Mouse (Mus musculus): ENCODE measurements around the gene Tnni1. TPM values are rescaled to one million over a fixed set of nuclear protein-coding genes. Genes with fewer than 3 reads are reported as not detected.

Tnni1 gene
- polyA plus RNA-seq, 1 experiment from 2014 or later = 36.1 TPM

DNA sequence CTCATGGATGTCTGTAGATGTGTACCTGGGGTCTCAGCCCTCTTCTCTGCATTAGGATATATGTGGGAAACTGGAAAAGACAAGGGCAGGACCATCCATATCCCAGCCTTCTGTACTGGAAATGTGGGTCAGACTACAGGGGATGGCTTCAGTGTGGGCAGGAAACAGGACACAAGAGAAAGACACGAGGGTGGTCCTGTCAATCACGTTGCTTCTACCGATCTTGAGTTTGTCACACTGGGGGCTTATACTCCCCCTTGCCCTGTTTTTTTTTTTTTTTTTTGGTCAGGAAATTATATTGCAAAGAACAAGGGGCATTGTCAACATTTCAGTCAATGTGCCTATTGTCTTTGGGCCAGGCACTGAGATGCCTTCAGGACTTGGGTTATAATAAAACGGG lies 59.4 kb downstream of the Tnni1 start:
- Histone ChIP-seq H3K4me2 (no peak overlapping the region), H3K36me3 (no peaks in the 10 kb centered on the region), H3K27me3 (no peaks in the 10 kb centered on the region), H3K4me3 (replicated peaks) (no peak overlapping the region), H3K27ac (no peak overlapping the region), H3K9ac (no peak overlapping the region), H3K9me3 (replicated peaks) (no peaks in the 10 kb centered on the region), H3K4me1 (0 out of 2 replicates have a peak, but pooled peaks cover 18% of the 10 kb centered on the region)
- ATAC-seq (replicated peaks; ENCODE audit: low FRiP score) = no peak
- WGBS = 66% methylated on average over 4 of the region's 4 CpGs

DNA sequence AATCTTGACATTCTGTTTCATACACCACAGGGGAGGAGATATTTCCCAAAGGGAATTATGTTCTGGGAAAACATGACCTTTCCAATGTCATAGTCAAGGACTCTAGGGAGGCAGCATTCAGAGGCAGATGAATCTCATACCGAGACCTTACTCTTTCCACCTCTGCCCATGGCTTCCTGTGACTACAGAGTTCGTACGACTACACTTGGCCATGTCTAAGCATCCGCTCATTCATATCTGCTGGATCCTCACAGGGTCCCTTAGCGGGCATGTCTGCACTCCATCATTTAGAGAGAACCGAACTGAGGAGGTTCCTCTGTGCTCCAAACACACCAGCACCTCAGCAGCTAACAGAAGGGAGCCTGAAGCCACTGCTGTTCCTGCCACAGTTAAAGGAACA lies 59.8 kb downstream of the Tnni1 start:
- Histone ChIP-seq H3K9me3 (replicated peaks) (no peaks in the 10 kb centered on the region), H3K27ac (no peak overlapping the region), H3K36me3 (no peaks in the 10 kb centered on the region), H3K4me3 (replicated peaks) (no peak overlapping the region), H3K4me1 (0 out of 2 replicates have a peak, but pooled peaks cover 14% of the 10 kb centered on the region), H3K9ac (no peak overlapping the region), H3K4me2 (no peak overlapping the region), H3K27me3 (no peaks in the 10 kb centered on the region)
- WGBS = 86% methylated on average over 6 of the region's 6 CpGs
- ATAC-seq (replicated peaks; ENCODE audit: low FRiP score) = no peak

DNA sequence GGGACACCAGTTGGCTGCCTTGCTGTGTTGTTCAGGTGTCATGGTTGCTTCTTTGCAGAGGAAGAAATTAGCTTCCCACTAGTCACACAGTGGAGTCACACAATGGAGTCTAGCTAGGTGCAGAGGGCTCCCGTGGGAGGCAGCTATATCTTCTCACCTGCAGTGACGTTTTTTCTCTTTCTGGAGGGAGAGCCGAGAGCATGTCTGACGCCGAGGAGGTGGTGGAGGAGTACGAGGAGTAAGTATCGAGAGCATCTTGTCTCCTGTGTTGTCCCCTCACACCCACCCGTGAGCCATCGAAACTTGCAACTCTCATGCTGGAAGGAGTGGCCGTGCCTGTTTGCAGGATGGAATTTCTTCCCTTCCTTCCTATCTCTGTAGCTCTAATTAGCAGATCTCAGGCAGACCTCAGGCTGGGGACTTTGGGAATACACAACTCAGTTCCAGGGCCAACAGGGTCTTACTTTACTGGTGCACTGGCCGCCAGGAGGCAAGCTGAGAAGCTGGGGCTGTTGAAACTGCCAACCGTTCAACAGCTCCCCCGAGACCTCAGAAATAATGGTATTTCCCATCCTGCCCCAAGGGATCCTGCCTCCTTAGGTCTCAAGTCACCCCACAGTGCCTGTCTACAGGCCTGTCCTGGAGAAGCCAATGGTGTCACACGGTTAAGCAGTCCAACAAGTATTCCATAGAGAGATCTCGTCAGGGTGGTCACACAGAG lies 61.6 kb downstream of the Tnni1 start:
- Histone ChIP-seq H3K27me3 (no peaks in the 10 kb centered on the region), H3K9me3 (replicated peaks) (no peaks in the 10 kb centered on the region), H3K4me2 (no peak overlapping the region), H3K9ac (no peak overlapping the region), H3K36me3 (no peaks in the 10 kb centered on the region), H3K4me3 (replicated peaks) (no peak overlapping the region), H3K4me1 (0 out of 2 replicates have a peak, but pooled peaks cover 9% of the 10 kb centered on the region), H3K27ac (no peak overlapping the region)
- 58% methylated on average over 15 of the region's 15 CpGs for WGBS
- ATAC-seq (replicated peaks; ENCODE audit: low FRiP score) = no peak

DNA sequence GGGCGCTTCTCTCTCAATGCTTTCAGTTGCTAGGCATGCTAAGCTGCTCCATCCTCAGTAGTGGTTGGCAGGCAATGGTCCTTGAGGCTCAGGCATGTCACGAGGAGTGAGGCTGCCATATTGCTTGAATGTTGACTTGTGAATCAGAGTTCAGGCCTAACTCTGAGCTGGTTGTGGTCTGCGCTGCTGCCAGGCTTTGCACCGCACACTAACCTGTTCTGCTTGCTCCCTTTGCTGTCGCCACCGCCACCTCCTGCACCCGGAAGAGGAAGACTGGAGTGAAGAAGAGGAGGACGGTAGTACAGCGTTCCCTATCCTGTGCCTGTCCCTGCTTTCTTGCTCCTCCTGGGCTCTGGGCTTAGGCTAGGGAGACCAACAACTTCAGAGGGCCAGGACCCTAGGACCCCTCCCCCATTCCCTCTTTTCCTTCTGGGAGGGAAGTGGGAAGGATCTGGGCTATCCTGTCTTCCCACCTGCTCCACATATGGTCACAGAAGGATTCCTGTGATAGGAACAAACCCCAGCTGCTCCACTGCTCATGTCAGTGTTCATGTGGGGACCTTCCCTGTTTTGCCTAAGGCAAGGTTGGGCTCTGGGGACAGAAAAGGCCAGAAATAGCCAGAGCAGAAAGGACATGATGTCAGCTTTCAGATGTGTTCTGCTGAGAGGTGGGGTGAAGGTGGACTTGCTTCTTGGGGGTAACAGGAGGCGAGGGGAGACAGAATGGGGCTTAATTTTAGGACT lies 64.5 kb downstream of the Tnni1 start:
- Histone ChIP-seq H3K27me3 (no peaks in the 10 kb centered on the region), H3K27ac (no peak overlapping the region), H3K4me1 (0 out of 2 replicates have a peak, but pooled peaks cover 2% of the 10 kb centered on the region), H3K9me3 (replicated peaks) (no peaks in the 10 kb centered on the region), H3K4me2 (no peak overlapping the region), H3K4me3 (replicated peaks) (no peak overlapping the region), H3K36me3 (no peaks in the 10 kb centered on the region), H3K9ac (no peak overlapping the region)
- no peak for ATAC-seq (replicated peaks; ENCODE audit: low FRiP score)
- WGBS = 85% methylated on average over 10 of the region's 10 CpGs

DNA sequence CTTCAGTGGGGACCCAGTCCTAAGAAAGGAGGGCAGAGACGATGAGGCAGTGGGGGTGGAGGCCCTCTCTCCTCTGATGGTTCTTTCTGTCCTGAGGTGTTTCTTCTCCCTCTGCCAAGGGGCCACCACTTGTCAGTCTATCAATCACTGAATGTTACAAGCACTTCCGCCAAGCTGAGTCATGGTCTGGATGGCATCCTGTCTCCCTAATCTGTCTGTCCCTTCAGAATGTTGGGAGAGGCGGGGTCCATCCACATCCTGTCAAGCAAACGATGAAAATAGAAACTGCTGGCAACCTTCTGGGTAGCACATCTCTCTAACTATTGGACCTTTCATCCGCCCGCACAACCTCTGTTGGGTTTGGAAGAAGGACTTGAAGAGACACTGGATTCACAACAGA lies 65.2 kb downstream of the Tnni1 start:
- no peak overlapping the region for H3K27ac ChIP-seq
- 0 out of 2 replicates have a peak, but pooled peaks cover 2% of the 10 kb centered on the region for H3K4me1 ChIP-seq
- no peak for ATAC-seq (replicated peaks; ENCODE audit: low FRiP score)
- 65% methylated on average over 6 of the region's 6 CpGs for WGBS
- H3K27me3 ChIP-seq = no peaks in the 10 kb centered on the region
- no peak overlapping the region for H3K4me3 ChIP-seq (replicated peaks)
- H3K36me3 ChIP-seq = no peaks in the 10 kb centered on the region
- H3K4me2 ChIP-seq = no peak overlapping the region
- H3K9ac ChIP-seq = no peak overlapping the region
- H3K9me3 ChIP-seq (replicated peaks) = no peaks in the 10 kb centered on the region

DNA sequence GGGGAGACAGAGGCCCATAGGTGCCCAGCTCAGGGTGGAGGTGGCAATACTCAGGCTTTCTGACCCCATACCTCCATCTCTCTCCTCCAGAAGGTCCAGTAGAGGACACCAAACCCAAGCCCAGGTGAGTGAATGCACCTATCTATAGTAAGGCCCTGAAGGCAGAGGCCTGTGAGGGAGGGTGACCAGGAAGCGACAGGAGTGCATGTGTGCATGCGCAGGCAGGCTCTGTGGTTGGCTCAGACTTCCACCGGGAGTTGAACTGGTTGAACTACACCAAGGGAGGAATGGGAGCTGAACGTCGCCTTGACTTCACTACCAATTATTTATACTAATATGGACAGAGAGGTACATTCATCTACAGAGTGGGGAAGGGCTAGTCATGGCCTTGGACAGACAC lies 67.4 kb downstream of the Tnni1 start:
- no peak overlapping the region for H3K4me3 ChIP-seq (replicated peaks)
- WGBS = 78% methylated on average over 5 of the region's 5 CpGs
- H3K9me3 ChIP-seq (replicated peaks) = no peaks in the 10 kb centered on the region
- ATAC-seq (replicated peaks; ENCODE audit: low FRiP score) = no peak
- H3K9ac ChIP-seq = no peak overlapping the region
- H3K27me3 ChIP-seq = no peaks in the 10 kb centered on the region
- no peak overlapping the region for H3K27ac ChIP-seq
- no peak overlapping the region for H3K4me2 ChIP-seq
- peaks cover 1% of the 10 kb centered on the region; the same call in 1 of the 2 replicates for H3K4me1 ChIP-seq
- no peaks in the 10 kb centered on the region for H3K36me3 ChIP-seq

DNA sequence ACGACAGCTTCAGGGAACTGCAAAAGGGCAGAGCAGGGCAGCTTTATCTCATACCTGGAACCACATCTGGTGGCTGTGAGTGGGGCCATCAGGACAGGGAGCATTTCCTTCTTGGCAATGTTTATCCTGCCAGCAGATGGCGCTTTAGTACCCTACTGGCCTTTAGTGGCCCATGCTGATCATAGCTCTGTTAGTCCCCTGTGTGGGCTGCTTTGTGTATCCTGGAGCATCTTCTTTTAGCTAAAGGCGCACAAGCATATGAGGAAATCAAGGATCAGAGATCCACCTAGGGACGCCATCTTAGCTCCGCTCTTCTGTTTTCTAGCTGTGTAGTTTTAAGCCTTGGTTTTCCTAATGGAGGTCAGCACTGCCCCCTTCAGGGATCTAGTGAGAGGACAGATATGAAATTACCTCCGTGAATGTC lies 67.9 kb downstream of the Tnni1 start:
- 0 out of 2 replicates have a peak, but pooled peaks have one; percentile 26 for ATAC-seq (replicated peaks; ENCODE audit: low FRiP score)

DNA sequence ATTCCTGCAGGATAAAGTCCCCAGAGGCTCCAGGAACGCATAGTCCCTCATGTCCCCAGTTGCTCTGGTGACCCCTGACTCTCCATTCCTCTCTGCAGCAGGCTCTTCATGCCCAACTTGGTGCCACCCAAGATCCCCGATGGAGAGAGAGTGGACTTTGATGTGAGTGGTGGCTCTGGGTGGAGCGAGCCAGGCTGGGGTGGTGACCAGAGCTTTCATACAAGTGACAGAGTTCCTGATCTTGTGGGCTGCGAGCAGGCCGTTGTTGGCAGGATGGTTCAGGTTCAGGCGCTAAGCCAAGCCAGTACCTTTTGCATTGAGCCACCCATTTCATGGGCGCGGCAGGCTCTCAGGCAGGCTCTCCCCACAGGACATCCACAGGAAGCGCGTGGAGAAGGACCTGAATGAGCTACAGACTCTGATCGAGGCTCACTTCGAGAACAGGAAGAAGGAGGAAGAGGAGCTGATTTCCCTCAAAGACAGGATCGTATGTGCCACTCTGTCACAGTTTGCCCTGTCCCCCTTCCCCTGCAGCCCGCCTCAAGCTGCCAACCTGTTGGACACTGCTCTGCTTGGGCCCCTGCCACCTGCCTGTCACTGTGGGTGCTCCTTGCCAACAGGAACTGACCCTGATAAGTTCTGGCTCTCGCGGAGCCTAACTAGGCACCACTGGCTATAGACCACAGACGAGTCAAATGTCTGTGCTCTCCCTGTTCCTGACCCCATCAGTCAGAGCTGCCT lies 68.5 kb downstream of the Tnni1 start:
- no peak overlapping the region for H3K4me3 ChIP-seq (replicated peaks)
- H3K27ac ChIP-seq = no peak overlapping the region
- no peak overlapping the region for H3K4me2 ChIP-seq
- WGBS = 82% methylated on average over 17 of the region's 17 CpGs
- ATAC-seq (replicated peaks; ENCODE audit: low FRiP score) = no peak
- H3K36me3 ChIP-seq = no peaks in the 10 kb centered on the region
- H3K9ac ChIP-seq = no peak overlapping the region
- H3K27me3 ChIP-seq = no peaks in the 10 kb centered on the region
- no peaks in the 10 kb centered on the region for H3K9me3 ChIP-seq (replicated peaks)
- peaks cover 10% of the 10 kb centered on the region; the same call in 1 of the 2 replicates for H3K4me1 ChIP-seq

More for the DNA sequence above, 67.9 kb downstream of the Tnni1 start:
- WGBS = 27% methylated on average over 6 of the region's 6 CpGs
- Histone ChIP-seq H3K9ac (no peak overlapping the region), H3K4me2 (no peak overlapping the region), H3K36me3 (no peaks in the 10 kb centered on the region), H3K4me3 (replicated peaks) (no peak overlapping the region), H3K27ac (no peak overlapping the region), H3K27me3 (no peaks in the 10 kb centered on the region), H3K4me1 (peaks cover 6% of the 10 kb centered on the region; the same call in 1 of the 2 replicates), H3K9me3 (replicated peaks) (no peaks in the 10 kb centered on the region)

DNA sequence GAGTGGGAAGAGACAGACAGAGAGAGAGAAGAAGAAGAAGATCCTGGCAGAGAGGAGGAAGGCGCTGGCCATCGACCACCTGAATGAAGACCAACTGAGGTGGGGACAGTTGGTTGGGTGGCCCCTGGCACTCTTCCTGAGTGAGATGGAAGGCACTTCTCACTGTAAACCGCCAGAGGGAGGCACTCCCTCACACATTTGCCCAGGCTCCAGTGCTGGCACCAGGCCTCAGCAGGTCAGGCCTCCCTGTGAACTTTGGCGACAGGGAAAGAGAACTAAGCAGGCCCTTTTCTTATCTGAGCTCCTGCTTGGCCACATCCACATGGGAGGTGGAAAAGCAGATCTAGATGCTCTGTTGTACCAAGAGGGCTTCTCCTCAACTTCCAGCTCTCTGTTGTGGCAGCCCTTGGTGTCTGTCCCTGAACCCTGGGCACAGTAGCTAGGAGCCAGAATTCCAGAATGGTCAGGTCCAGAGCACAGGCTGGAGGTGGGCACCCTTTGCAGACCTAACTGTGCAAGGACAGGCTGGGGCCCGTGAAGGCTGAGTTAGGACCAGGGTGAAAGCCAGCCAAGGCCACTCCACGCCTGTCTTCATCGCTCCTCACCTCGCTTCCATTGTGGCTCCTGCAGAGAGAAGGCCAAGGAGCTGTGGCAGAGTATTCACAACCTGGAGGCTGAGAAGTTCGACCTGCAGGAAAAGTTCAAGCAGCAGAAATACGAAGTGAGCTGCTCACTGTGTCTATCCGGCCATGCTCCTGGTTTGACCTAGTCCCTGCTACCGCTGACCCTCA lies 71.7 kb downstream of the Tnni1 start:
- no peak overlapping the region for H3K4me3 ChIP-seq (replicated peaks)
- H3K36me3 ChIP-seq = no peaks in the 10 kb centered on the region
- H3K27me3 ChIP-seq = no peaks in the 10 kb centered on the region
- no peaks in the 10 kb centered on the region for H3K9me3 ChIP-seq (replicated peaks)
- H3K9ac ChIP-seq = no peak overlapping the region
- 66% methylated on average over 12 of the region's 12 CpGs for WGBS
- no peak for ATAC-seq (replicated peaks; ENCODE audit: low FRiP score)
- no peak overlapping the region for H3K27ac ChIP-seq
- H3K4me1 ChIP-seq = peaks cover 10% of the 10 kb centered on the region; the same call in 1 of the 2 replicates
- H3K4me2 ChIP-seq = no peak overlapping the region

DNA sequence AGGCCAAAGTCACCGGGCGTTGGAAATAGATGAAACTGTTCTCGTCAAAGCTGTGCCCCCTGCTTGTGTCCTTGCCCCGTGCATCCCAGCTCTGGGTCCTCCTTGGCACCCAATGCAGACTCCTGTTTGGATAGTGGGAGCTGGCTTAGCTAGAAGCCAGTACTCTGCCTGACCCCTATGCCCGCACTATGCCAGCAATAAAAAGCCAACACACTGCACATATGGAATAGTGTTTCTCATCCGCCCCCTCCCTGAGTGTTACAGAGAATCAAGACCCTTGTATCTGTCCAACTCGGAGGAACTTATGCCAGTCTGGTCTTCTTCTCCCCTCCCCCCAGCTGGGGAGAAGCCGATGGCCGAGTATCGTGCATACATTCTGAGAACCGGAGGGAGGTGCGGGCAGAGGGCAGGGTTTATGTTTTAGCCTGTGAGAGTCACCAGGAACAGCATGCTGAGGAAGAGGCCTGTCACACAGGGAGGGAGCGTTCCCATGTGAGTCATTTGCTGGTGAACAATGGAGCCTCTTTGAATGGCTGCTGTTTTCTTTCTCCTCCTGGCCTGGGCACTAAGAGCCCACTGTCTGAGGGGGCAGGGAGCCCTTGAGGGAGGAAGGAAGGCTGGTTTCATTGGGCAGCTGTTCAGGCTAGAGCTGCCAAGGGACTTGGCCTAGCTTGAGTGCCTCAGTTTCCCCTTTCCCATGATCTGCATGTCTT lies 73.0 kb downstream of the Tnni1 start:
- H3K36me3 ChIP-seq = no peaks in the 10 kb centered on the region
- 55% methylated on average over 13 of the region's 13 CpGs for whole genome bisulfite sequencing
- H3K9ac ChIP-seq = no peak overlapping the region
- H3K4me1 ChIP-seq = peaks cover 10% of the 10 kb centered on the region; the same call in 1 of the 2 replicates
- H3K4me3 ChIP-seq (replicated peaks) = no peak overlapping the region
- no peaks in the 10 kb centered on the region for H3K27me3 ChIP-seq
- no peak overlapping the region for H3K4me2 ChIP-seq
- no peak overlapping the region for H3K27ac ChIP-seq
- ATAC-seq (replicated peaks; ENCODE audit: low FRiP score) = no peak
- H3K9me3 ChIP-seq (replicated peaks) = no peaks in the 10 kb centered on the region

DNA sequence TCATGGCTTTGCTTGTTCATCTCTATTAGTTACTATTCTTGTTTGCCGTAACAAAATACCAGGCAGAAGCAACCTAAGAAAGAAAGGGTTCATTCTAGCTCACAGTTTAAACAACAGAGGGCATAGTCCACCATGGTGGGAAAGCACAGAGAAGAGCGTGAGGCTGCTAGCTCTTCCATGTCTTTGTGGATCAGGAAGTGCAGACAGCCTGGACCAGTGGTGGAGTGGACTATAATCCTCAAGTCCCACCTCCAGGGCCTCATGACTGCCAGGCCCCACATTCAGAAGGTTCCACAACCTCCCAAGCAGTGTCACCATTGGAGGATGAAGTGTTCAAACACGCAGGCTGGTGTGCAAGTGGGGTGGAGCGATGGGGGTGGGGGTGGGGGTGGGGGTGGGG lies 74.0 kb downstream of the Tnni1 start:
- Histone ChIP-seq H3K4me2 (no peak overlapping the region), H3K4me3 (replicated peaks) (no peak overlapping the region), H3K9me3 (replicated peaks) (no peaks in the 10 kb centered on the region), H3K27me3 (no peaks in the 10 kb centered on the region), H3K27ac (no peak overlapping the region), H3K36me3 (no peaks in the 10 kb centered on the region), H3K9ac (no peak overlapping the region), H3K4me1 (peaks cover 10% of the 10 kb centered on the region; the same call in 1 of the 2 replicates)
- WGBS = 90% methylated on average over 4 of the region's 4 CpGs
- no peak for ATAC-seq (replicated peaks; ENCODE audit: low FRiP score)

Measured in kidney, embryonic 15.5 days (tissue).